23 mouse cellular contexts compared by ENCODE assay signal in the genomic region with DNA sequence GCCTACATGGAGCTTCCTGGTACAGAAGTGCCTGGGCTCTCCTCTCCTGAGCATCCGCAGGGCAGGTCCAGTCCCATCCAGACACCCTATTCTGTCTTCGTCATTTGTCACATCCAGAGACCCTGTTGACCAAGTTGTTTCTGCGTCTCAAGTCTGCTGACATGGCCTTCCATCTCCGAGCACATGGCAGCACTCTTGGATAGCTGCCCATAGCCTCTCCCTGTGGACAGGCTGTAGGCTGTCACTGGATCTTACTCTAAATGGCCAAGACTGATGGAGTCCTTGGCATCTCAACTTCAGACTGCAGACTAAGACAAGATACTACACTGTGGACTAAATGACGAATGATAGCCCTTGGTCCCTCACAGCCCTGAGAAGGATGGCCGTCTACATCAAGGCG.
DNase-seq lines count a peak whose midpoint lies in the region; ATAC-seq and TF ChIP-seq lines count a peak whose summit lies in the region.
"Had no signal": no experiment of that assay in that cellular context is flagged by ENCODE, and none has a peak within 500 bp of the region (broad histone marks: within the 10 kb centered on the region; RNA-seq: fewer than 3 reads in every experiment).

No protein-coding gene starts in this region.

- peaks cover 29% of the 10 kb centered on the region for H3K4me1 ChIP-seq in forebrain, embryonic 10.5 days
- H3K4me1 ChIP-seq in forebrain, embryonic 11.5 days (replicated peaks; ENCODE audit: control insufficient read depth, insufficient read depth, low read length), result no peaks in the 10 kb centered on the region
- no peaks in the 10 kb centered on the region for H3K4me1 ChIP-seq in lung, postnatal 0 days (ENCODE audit: insufficient read depth, low read depth, low read length)
- H3K4me1 ChIP-seq: embryonic facial prominence, embryonic 12.5 days; intestine, embryonic 15.5 days; liver, embryonic 13.5 days; stomach, embryonic 15.5 days had no signal

- H3K9me3 ChIP-seq in forebrain, embryonic 10.5 days, result peaks cover 5% of the 10 kb centered on the region; the same call in 1 of the 2 replicates
- H3K9me3 ChIP-seq in forebrain, embryonic 11.5 days (ENCODE audit: control insufficient read depth, low read length), result no peaks in the 10 kb centered on the region
- H3K9me3 ChIP-seq in lung, postnatal 0 days (ENCODE audit: low read length), result no peaks in the 10 kb centered on the region
- H3K9me3 ChIP-seq: embryonic facial prominence, embryonic 12.5 days; forebrain, embryonic 15.5 days; intestine, embryonic 15.5 days; liver, embryonic 13.5 days; midbrain, embryonic 13.5 days; stomach, embryonic 15.5 days had no signal

- H3K27me3 ChIP-seq in forebrain, embryonic 10.5 days (ENCODE audit: poor library complexity, severe bottlenecking), result no peaks in the 10 kb centered on the region
- H3K27me3 ChIP-seq in forebrain, embryonic 11.5 days (ENCODE audit: control insufficient read depth, insufficient read depth, low read length), result no peaks in the 10 kb centered on the region
- no peaks in the 10 kb centered on the region for H3K27me3 ChIP-seq in lung, postnatal 0 days (replicated peaks; ENCODE audit: insufficient read depth, low read length)
- H3K27me3 ChIP-seq: embryonic facial prominence, embryonic 12.5 days; forebrain, embryonic 15.5 days; intestine, embryonic 15.5 days; liver, embryonic 13.5 days; megakaryocyte, embryonic 14.5 days; midbrain, embryonic 13.5 days; stomach, embryonic 15.5 days had no signal

- H3K27ac ChIP-seq in forebrain, embryonic 10.5 days, result peak overlapping the region; percentile 53; the same call in 1 of the 2 replicates
- H3K27ac ChIP-seq in forebrain, embryonic 11.5 days (ENCODE audit: low read depth, low read length), result no peak overlapping the region
- H3K27ac ChIP-seq in layer of hippocampus, adult 2 months, result 0 out of 2 replicates have a peak overlapping the region, but pooled peaks have one; percentile 19
- peak overlapping the region; percentile 33; the same call in 1 of the 2 replicates for H3K27ac ChIP-seq in lung, postnatal 0 days (ENCODE audit: low read length)
- H3K27ac ChIP-seq: embryonic facial prominence, embryonic 12.5 days; forebrain, embryonic 15.5 days; intestine, embryonic 15.5 days; liver, embryonic 13.5 days; midbrain, embryonic 13.5 days; stomach, embryonic 15.5 days had no signal

- no peak for TF ChIP-seq EP300 in lung, postnatal 0 days (IDR thresholded peaks at IDR 0.05)

- 93% methylated on average over 7 of the region's 7 CpGs for WGBS in forebrain, embryonic 10.5 days
- 92% methylated on average over 7 of the region's 7 CpGs for WGBS in forebrain, embryonic 11.5 days
- WGBS in lung, postnatal 0 days, result 74% methylated on average over 7 of the region's 7 CpGs

- H3K36me3 ChIP-seq in forebrain, embryonic 10.5 days (replicated peaks), result peaks cover 35% of the 10 kb centered on the region
- no peaks in the 10 kb centered on the region for H3K36me3 ChIP-seq in forebrain, embryonic 11.5 days (ENCODE audit: control insufficient read depth, insufficient read depth, low read length)
- H3K36me3 ChIP-seq in lung, postnatal 0 days (ENCODE audit: insufficient read depth, low read length), result no peaks in the 10 kb centered on the region
- H3K36me3 ChIP-seq: intestine, embryonic 15.5 days; liver, embryonic 13.5 days; stomach, embryonic 15.5 days had no signal

- H3K9ac ChIP-seq in forebrain, embryonic 11.5 days (ENCODE audit: low read length), result no peak overlapping the region
- no peak overlapping the region for H3K9ac ChIP-seq in lung, postnatal 0 days (replicated peaks; ENCODE audit: low read depth)
- H3K9ac ChIP-seq: embryonic facial prominence, embryonic 12.5 days; forebrain, embryonic 15.5 days; intestine, embryonic 15.5 days; liver, embryonic 13.5 days; midbrain, embryonic 13.5 days; stomach, embryonic 15.5 days had no signal

- H3K4me3 ChIP-seq in forebrain, embryonic 10.5 days, result no peak overlapping the region
- H3K4me3 ChIP-seq in forebrain, embryonic 11.5 days (ENCODE audit: low read depth, low read length), result no peak overlapping the region
- no peak overlapping the region for H3K4me3 ChIP-seq in layer of hippocampus, adult 2 months
- no peak overlapping the region for H3K4me3 ChIP-seq in lung, postnatal 0 days (ENCODE audit: low read depth, low read length)
- H3K4me3 ChIP-seq: embryonic facial prominence, embryonic 12.5 days; erythroblast, embryonic 14.5 days; forebrain, embryonic 15.5 days; intestine, embryonic 15.5 days; liver, embryonic 13.5 days; megakaryocyte, embryonic 14.5 days; midbrain, embryonic 13.5 days; stomach, embryonic 15.5 days had no signal

- DNase-seq in cerebellum, adult 8-10 months, result no peak
- no peak for DNase-seq in forebrain, embryonic 10.5 days (ENCODE audit: extremely low spot score, low spot score)
- no peak for DNase-seq in forebrain, embryonic 11.5 days (ENCODE audit: low spot score)
- DNase-seq in layer of hippocampus, adult 2 months (ENCODE audit: low spot score in 2 of 2), result no peak
- DNase-seq in layer of hippocampus, postnatal 10 days (ENCODE audit: low spot score in 2 of 2), result no peak
- DNase-seq in lung, postnatal 0 days (ENCODE audit: low spot score), result no peak
- no peak for DNase-seq in lung, postnatal 4 days
- DNase-seq: adrenal gland, postnatal 14 days; gastrocnemius, postnatal 10 days; heart, postnatal 10 days; kidney, adult 8-10 months; kidney, postnatal 10 days; liver, embryonic 13.5 days; lung, postnatal 14 days had no signal

- no peak for TF ChIP-seq CTCF in layer of hippocampus, adult 2 months (conservative IDR thresholded peaks at IDR 0.05)
- no peak for TF ChIP-seq CTCF in lung, postnatal 0 days (IDR thresholded peaks at IDR 0.05)

- H3K4me2 ChIP-seq in forebrain, embryonic 11.5 days (ENCODE audit: low read depth, low read length, severe bottlenecking), result no peak overlapping the region
- no peak overlapping the region for H3K4me2 ChIP-seq in lung, postnatal 0 days (replicated peaks; ENCODE audit: low read depth, low read length)
- H3K4me2 ChIP-seq: embryonic facial prominence, embryonic 12.5 days; forebrain, embryonic 15.5 days; heart, embryonic 11.5 days; intestine, embryonic 15.5 days; liver, embryonic 13.5 days; midbrain, embryonic 13.5 days; stomach, embryonic 15.5 days had no signal

- ATAC-seq in cerebellum, adult (ENCODE audit: insufficient number of reproducible peaks, low FRiP score, low TSS enrichment), result peak; percentile 22; the same call in 1 of the 2 replicates
- ATAC-seq in forebrain, embryonic 11.5 days (replicated peaks; ENCODE audit: low FRiP score), result no peak
- no peak for ATAC-seq in lung, postnatal 0 days
- ATAC-seq: forebrain, embryonic 15.5 days; intestine, embryonic 15.5 days; midbrain, embryonic 13.5 days had no signal
